Mouse (Mus musculus) E14TG2a.4 (cell line): ENCODE data around the gene Orm2.

Source experiments
- CTCF ChIP-seq: conservative IDR thresholded peaks from 2 replicates; pipeline ENCODE4 v1.5.1; 2014; ENCODE audit warnings: low read length
- NANOG ChIP-seq: IDR thresholded peaks from 2 replicates; pipeline ENCODE4 v1.6.1; 2014; ENCODE audit warnings: borderline replicate concordance, low read length, mixed read lengths
- POU5F1 ChIP-seq: IDR thresholded peaks from 2 replicates; pipeline ENCODE4 v1.6.1; 2014; ENCODE audit warnings: low read length, borderline replicate concordance

GRCm38 (mm10) chr4:63402558-63402957 lies 40.3 kb downstream of the Orm2 start:
- TF ChIP-seq CTCF: no peak
- no peak for TF ChIP-seq POU5F1
- TF ChIP-seq NANOG: no peak
